Mouse (Mus musculus) heart, postnatal 0 days (tissue): ENCODE results near the gene Mamdc2. TPM values are rescaled to one million over a fixed set of nuclear protein-coding genes. Genes with fewer than 3 reads are reported as not detected.

Source experiments
- ATAC-seq: fragments of 200-750 bp; cut with Nextera tagmentation; 2 replicates; pipeline ENCODE4 v1.8.0; 2017; ENCODE audit warnings: low read depth, moderate number of reproducible peaks, moderate library complexity; ENCODE audit not compliant: insufficient read depth
- DNase-seq: peaks from one replicate; pipeline ENCODE4 v3.0.0-alpha.2; 2016; ENCODE audit warnings: low spot score
- H3K27ac ChIP-seq: fragments of 300-500 bp; sonication (generic); 2 replicates; pipeline ENCODE4 v1.5.1; 2014; ENCODE audit warnings: low read depth, mild to moderate bottlenecking
- H3K27me3 ChIP-seq: fragments of 300-500 bp; sonication (generic); 2 replicates; pipeline ENCODE4 v1.6.1; 2014; ENCODE audit warnings: low read length, mixed read lengths; ENCODE audit not compliant: control insufficient read depth, insufficient read depth
- H3K36me3 ChIP-seq: fragments of 300-500 bp; sonication (generic); replicated peaks from 2 replicates; pipeline ENCODE4 v1.6.1; 2014; ENCODE audit warnings: low read length, mixed read lengths; ENCODE audit not compliant: control insufficient read depth, insufficient read depth
- H3K4me1 ChIP-seq: fragments of 300-500 bp; sonication (generic); 2 replicates; pipeline ENCODE4 v1.6.1; 2014; ENCODE audit warnings: antibody characterized with exemption; ENCODE audit not compliant: control insufficient read depth, insufficient read depth
- H3K4me2 ChIP-seq: fragments of 300-500 bp; sonication (generic); 2 replicates; pipeline ENCODE4 v1.6.1; 2014; ENCODE audit warnings: low read depth, mild to moderate bottlenecking, low read length, moderate library complexity
- H3K4me3 ChIP-seq: fragments of 300-500 bp; sonication (generic); 2 replicates; pipeline ENCODE4 v1.5.1; 2014; ENCODE audit warnings: low read depth, low read length
- H3K9ac ChIP-seq: fragments of 300-500 bp; sonication (generic); replicated peaks from 2 replicates; pipeline ENCODE4 v1.6.1; 2014; ENCODE audit warnings: low read depth, low read length, mixed read lengths
- H3K9me3 ChIP-seq: fragments of 300-500 bp; sonication (generic); replicated peaks from 2 replicates; pipeline ENCODE4 v1.6.1; 2016; ENCODE audit warnings: low read length; ENCODE audit not compliant: control insufficient read depth
- CTCF ChIP-seq: IDR thresholded peaks from 2 replicates; pipeline ENCODE4 v1.5.1; 2016; ENCODE audit warnings: antibody characterized with exemption, control low read depth, low read depth
- EP300 ChIP-seq: IDR thresholded peaks from 2 replicates; pipeline ENCODE4 v1.6.1; 2016; ENCODE audit warnings: antibody characterized with exemption, low read depth
- WGBS: fragments of 180-500 bp; shearing (Covaris S2); extraction: QIAGEN DNeasy Blood & Tissue Kit; methylation state at CpG from one replicate; pipeline ENCODE4 v1.1.7; 2014; 5-methylcytosine and 5-hydroxymethylcytosine counted together
- polyA plus RNA-seq: library from polyadenylated mRNA; unstranded; fragments of >200 nt; fragmentation: Nextera tagmentation; extraction: Ambion mirVana; gene quantifications from 2 replicates; pipeline ENCODE4 v1.2.1, GENCODE M21; 2015
- total RNA-seq: library from RNA; depleted of rRNA; stranded (reverse); fragments of >200 nt; gene quantifications from 2 replicates; pipeline ENCODE4 v1.2.3, GENCODE M21; 2014; ENCODE audit warnings: low replicate concordance

Gene Mamdc2
- total and polyA plus RNA-seq, 2 experiments from 2014 or later, result 1.1 to 2.8 TPM

GRCm38 (mm10) chr19:23309979-23310378 lies 138.3 kb downstream of the Mamdc2 start:
- TF ChIP-seq CTCF, result no peak
- TF ChIP-seq EP300, result no peak
- Histone ChIP-seq H3K27me3 (no peaks in the 10 kb centered on the region), H3K27ac (no peak overlapping the region), H3K4me2 (no peak overlapping the region), H3K9me3 (no peaks in the 10 kb centered on the region), H3K4me1 (no peaks in the 10 kb centered on the region), H3K36me3 (no peaks in the 10 kb centered on the region), H3K4me3 (no peak overlapping the region), H3K9ac (no peak overlapping the region)
- ATAC-seq (no peak), DNase-seq (no peak)
- 84% methylated on average over 2 of the region's 2 CpGs for WGBS

GRCm38 (mm10) chr19:23306671-23307070 lies 141.6 kb downstream of the Mamdc2 start:
- Histone ChIP-seq H3K4me2 (no peak overlapping the region), H3K9ac (no peak overlapping the region), H3K27me3 (no peaks in the 10 kb centered on the region), H3K4me1 (no peaks in the 10 kb centered on the region), H3K27ac (no peak overlapping the region), H3K36me3 (no peaks in the 10 kb centered on the region), H3K9me3 (no peaks in the 10 kb centered on the region), H3K4me3 (no peak overlapping the region)
- no peak for TF ChIP-seq CTCF
- no peak for TF ChIP-seq EP300
- ATAC-seq (no peak), DNase-seq (no peak)
- WGBS, result 78% methylated on average over 7 of the region's 7 CpGs

GRCm38 (mm10) chr19:23299987-23300386 lies 148.3 kb downstream of the Mamdc2 start:
- TF ChIP-seq EP300 (no peak), CTCF (no peak)
- Histone ChIP-seq H3K4me1 (no peaks in the 10 kb centered on the region), H3K9ac (no peak overlapping the region), H3K4me3 (no peak overlapping the region), H3K27ac (no peak overlapping the region), H3K36me3 (no peaks in the 10 kb centered on the region), H3K27me3 (no peaks in the 10 kb centered on the region), H3K4me2 (no peak overlapping the region), H3K9me3 (no peaks in the 10 kb centered on the region)
- ATAC-seq, result no peak
- WGBS, result 77% methylated on average over 3 of the region's 3 CpGs
- DNase-seq, result no peak

GRCm38 (mm10) chr19:23298917-23299316 lies 149.3 kb downstream of the Mamdc2 start:
- no peaks in the 10 kb centered on the region for H3K36me3 ChIP-seq
- no peak overlapping the region for H3K27ac ChIP-seq
- TF ChIP-seq EP300, result no peak
- H3K9ac ChIP-seq, result no peak overlapping the region
- H3K9me3 ChIP-seq, result no peaks in the 10 kb centered on the region
- DNase-seq, result no peak
- ATAC-seq, result no peak
- no peak overlapping the region for H3K4me2 ChIP-seq
- no peaks in the 10 kb centered on the region for H3K4me1 ChIP-seq
- no peak overlapping the region for H3K4me3 ChIP-seq
- 81% methylated on average over 1 of the region's 1 CpGs for WGBS
- no peaks in the 10 kb centered on the region for H3K27me3 ChIP-seq

- Histone ChIP-seq H3K27me3 (no peaks in the 10 kb centered on the region), H3K9me3 (no peaks in the 10 kb centered on the region), H3K4me1 (no peaks in the 10 kb centered on the region), H3K9ac (no peak overlapping the region), H3K27ac (no peak overlapping the region), H3K4me3 (no peak overlapping the region), H3K4me2 (no peak overlapping the region), H3K36me3 (no peaks in the 10 kb centered on the region)
- no peak for DNase-seq
- ATAC-seq, result no peak
- TF ChIP-seq EP300 (no peak), CTCF (no peak)
Measured at GRCm38 (mm10) chr19:23297191-23297590, 151.1 kb downstream of the Mamdc2 start.

- ATAC-seq, result no peak
- TF ChIP-seq CTCF, result no peak
- TF ChIP-seq EP300, result no peak
- DNase-seq, result no peak
- H3K9me3 ChIP-seq, result peaks cover 12% of the 10 kb centered on the region
- H3K9ac ChIP-seq, result no peak overlapping the region
- H3K27ac ChIP-seq, result no peak overlapping the region
- no peak overlapping the region for H3K4me3 ChIP-seq
- 54% methylated on average over 1 of the region's 1 CpGs for WGBS
- no peaks in the 10 kb centered on the region for H3K4me1 ChIP-seq
- no peaks in the 10 kb centered on the region for H3K36me3 ChIP-seq
- H3K27me3 ChIP-seq, result no peaks in the 10 kb centered on the region
- H3K4me2 ChIP-seq, result no peak overlapping the region
Measured at GRCm38 (mm10) chr19:23289251-23289650, 159.0 kb downstream of the Mamdc2 start.
